Mouse (Mus musculus) olfactory bulb, adult 2 months (tissue): Measurements from ENCODE around the gene Chchd6.

Source experiments
- CTCF ChIP-seq: fragments of 200-500 bp; IDR thresholded peaks from 2 replicates; pipeline ENCODE4 v1.5.1; 2012; ENCODE audit warnings: low read depth, mild to moderate bottlenecking, low read length, moderate library complexity; ENCODE audit not compliant: insufficient read depth
- POLR2A ChIP-seq: fragments of 200-500 bp; IDR thresholded peaks from 2 replicates; pipeline ENCODE4 v1.6.1; 2012; ENCODE audit warnings: mild to moderate bottlenecking, low read depth, low read length, moderate library complexity; ENCODE audit not compliant: insufficient read depth

DNA sequence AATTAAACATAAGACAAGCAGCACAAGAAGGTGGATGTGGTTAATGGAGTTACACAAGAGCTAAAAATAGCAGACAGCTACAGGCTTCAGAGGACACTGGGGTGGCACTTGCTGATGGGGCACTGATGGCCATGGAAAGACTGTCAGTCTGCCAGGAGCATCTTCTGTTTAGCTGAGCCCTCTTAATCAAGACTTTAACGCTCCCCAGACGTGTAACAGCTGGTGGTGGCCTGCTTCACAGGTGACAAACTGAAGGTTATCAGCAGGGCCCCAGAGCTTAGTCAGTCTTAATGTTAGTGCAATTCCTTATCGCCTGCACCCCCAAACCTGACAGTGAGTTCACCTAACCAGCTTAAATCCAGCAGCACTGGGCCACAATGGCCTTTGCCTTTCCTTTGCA, 46.3 kb downstream of the Chchd6 start:
- TF ChIP-seq CTCF (no peak), POLR2A (no peak)
